Comparison of ENCODE assay signal across 14 mouse cellular contexts in the genomic region with DNA sequence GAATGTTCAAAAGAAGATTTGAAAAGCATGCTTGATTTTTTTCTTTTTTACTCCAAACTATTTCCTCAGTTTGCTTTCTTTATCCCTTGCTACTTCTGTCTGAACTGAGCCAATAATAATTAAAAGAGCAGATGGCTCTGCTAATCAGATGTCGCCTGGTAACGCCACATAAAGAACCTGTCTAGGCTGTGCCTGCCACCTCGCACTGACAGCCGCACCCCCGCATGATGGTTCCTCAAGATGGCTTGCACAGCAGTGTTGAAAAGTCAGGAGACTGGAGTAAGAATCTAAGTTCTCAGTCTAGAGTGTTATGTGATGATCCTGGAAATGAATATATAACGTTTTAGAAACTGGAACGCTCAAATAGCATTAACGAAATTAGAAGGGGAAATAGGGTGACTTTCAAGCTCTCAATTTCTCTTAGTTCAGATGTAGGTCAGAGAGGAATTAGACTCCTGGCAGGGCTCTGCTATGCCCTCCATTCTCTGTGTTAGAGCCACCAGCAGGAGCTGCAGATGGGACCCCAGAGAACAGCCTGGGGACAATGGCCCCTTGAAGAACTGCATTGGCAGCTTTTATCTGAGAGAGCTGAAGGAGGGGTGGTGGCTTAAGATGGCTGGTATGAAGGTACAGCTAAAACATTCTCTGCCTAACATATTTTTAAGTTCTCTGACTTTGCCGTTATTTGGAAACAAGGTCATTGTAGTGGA.
DNase-seq lines count a peak whose midpoint lies in the region; ATAC-seq and TF ChIP-seq lines count a peak whose summit lies in the region.
"Had no signal": no experiment of that assay in that cellular context is flagged by ENCODE, and none has a peak within 500 bp of the region (broad histone marks: within the 10 kb centered on the region; RNA-seq: fewer than 3 reads in every experiment).

No protein-coding gene starts in this region.

- H3K9me3 ChIP-seq in hindbrain, postnatal 0 days (ENCODE audit: low read length), result no peaks in the 10 kb centered on the region
- no peaks in the 10 kb centered on the region for H3K9me3 ChIP-seq in midbrain, embryonic 15.5 days
- H3K9me3 ChIP-seq: embryonic facial prominence, embryonic 13.5 days; G1E; heart, embryonic 12.5 days had no signal

- no peak overlapping the region for H3K4me3 ChIP-seq in hindbrain, postnatal 0 days (ENCODE audit: low read length)
- no peak overlapping the region for H3K4me3 ChIP-seq in midbrain, embryonic 15.5 days
- H3K4me3 ChIP-seq: embryonic facial prominence, embryonic 13.5 days; heart, embryonic 12.5 days had no signal

- 44% methylated on average over 9 of the region's 9 CpGs for WGBS in hindbrain, postnatal 0 days
- WGBS in midbrain, embryonic 15.5 days, result 38% methylated on average over 9 of the region's 9 CpGs

- H3K36me3 ChIP-seq in hindbrain, postnatal 0 days (ENCODE audit: insufficient read depth, low read length), result no peaks in the 10 kb centered on the region
- H3K36me3 ChIP-seq in midbrain, embryonic 15.5 days (replicated peaks), result no peaks in the 10 kb centered on the region
- H3K36me3 ChIP-seq: embryonic facial prominence, embryonic 13.5 days; G1E; heart, embryonic 12.5 days had no signal

- H3K27ac ChIP-seq in hindbrain, postnatal 0 days, result peak overlapping the region; percentile 45
- peak overlapping the region; percentile 51 for H3K27ac ChIP-seq in midbrain, embryonic 15.5 days
- H3K27ac ChIP-seq: embryonic facial prominence, embryonic 13.5 days; liver, embryonic 14.5 days had no signal

- 0 out of 2 replicates have a peak, but pooled peaks have one; percentile 55 for ATAC-seq in hindbrain, postnatal 0 days
- no peak for ATAC-seq in midbrain, embryonic 15.5 days (replicated peaks)
- ATAC-seq in CD4-positive, CD25-positive, alpha-beta regulatory T cell, adult 4 months, result no peak

- no peaks in the 10 kb centered on the region for H3K27me3 ChIP-seq in hindbrain, postnatal 0 days (ENCODE audit: insufficient read depth, low read length)
- H3K27me3 ChIP-seq in midbrain, embryonic 15.5 days (replicated peaks), result no peaks in the 10 kb centered on the region
- H3K27me3 ChIP-seq: embryonic facial prominence, embryonic 13.5 days; heart, embryonic 12.5 days had no signal

- no peak overlapping the region for H3K4me2 ChIP-seq in hindbrain, postnatal 0 days (ENCODE audit: low read depth, low read length)
- no peak overlapping the region for H3K4me2 ChIP-seq in midbrain, embryonic 15.5 days
- H3K4me2 ChIP-seq: embryonic facial prominence, embryonic 13.5 days; heart, embryonic 12.5 days had no signal

- peaks cover 20% of the 10 kb centered on the region for H3K4me1 ChIP-seq in hindbrain, postnatal 0 days (ENCODE audit: insufficient read depth, low read length)
- peaks cover 36% of the 10 kb centered on the region for H3K4me1 ChIP-seq in midbrain, embryonic 15.5 days
- H3K4me1 ChIP-seq: embryonic facial prominence, embryonic 13.5 days; heart, embryonic 12.5 days had no signal

- no peak for TF ChIP-seq CTCF in hindbrain, postnatal 0 days (IDR thresholded peaks at IDR 0.05; ENCODE audit: low read depth)

- peak; percentile 49 for DNase-seq in brain, embryonic 18.5 days (ENCODE audit: low read depth, low spot score)
- DNase-seq in cerebellum, postnatal 36 days, result peak; percentile 23 to 38
- peak; percentile 58 for DNase-seq in hindbrain, postnatal 0 days (ENCODE audit: low spot score)
- no peak for DNase-seq in adipocyte (ENCODE audit: low spot score)
- DNase-seq in embryo, embryonic 10 days (ENCODE audit: low spot score), result no peak
- no peak for DNase-seq in gastrocnemius, postnatal 4 days (ENCODE audit: low spot score in 2 of 2)
- DNase-seq: adrenal gland, adult 8-10 months; kidney, postnatal 10 days had no signal

- 0 out of 2 replicates have a peak overlapping the region, but pooled peaks have one; percentile 3 for H3K9ac ChIP-seq in hindbrain, postnatal 0 days (replicated peaks; ENCODE audit: low read length)
- no peak overlapping the region for H3K9ac ChIP-seq in midbrain, embryonic 15.5 days
- H3K9ac ChIP-seq: embryonic facial prominence, embryonic 13.5 days; heart, embryonic 12.5 days; liver, embryonic 14.5 days had no signal

Comparison
In these comparisons a context has a peak if more than half of its experiments do, and no peak if none do; other contexts are left out.
1. DNase-seq: peak in brain, embryonic 18.5 days (single experiment), cerebellum, postnatal 36 days (2 of 2) and hindbrain, postnatal 0 days (single experiment); none in adipocyte (single experiment), embryo, embryonic 10 days (single experiment) and gastrocnemius, postnatal 4 days (0 of 2).